Mouse (Mus musculus): Measurements from ENCODE around the gene Nup85. TPM values are rescaled to one million over a fixed set of nuclear protein-coding genes. Genes with fewer than 3 reads are reported as not detected.
A peak's percentile ranks its signal among the peaks of the same experiment; 100 is the strongest.
"Not testable (repeated sequence)": the region's sequence is repeated elsewhere in the genome, so short reads cannot be mapped to it uniquely, and the experiment has no call there.

Nup85 gene
- total and polyA plus RNA-seq, 3 experiments, result 19.8 to 28.0 (median 20.2) TPM

GRCm38 (mm10) chr11:115521080-115521479 is 43.2 kb upstream of the Nup85 start:
- peaks cover 12% of the 10 kb centered on the region for H3K36me3 ChIP-seq (ENCODE audit: control insufficient read depth, insufficient read depth, low read length)
- 75% methylated on average over 4 of the region's 4 CpGs for WGBS
- DNase-seq, result no peak
- intact Hi-C loops (cut with DNase I), result no loop called here
- no peak for TF ChIP-seq POLR2A (IDR thresholded peaks at IDR 0.05; ENCODE audit: insufficient read depth, low read depth, low read length)
- TF ChIP-seq CTCF (IDR thresholded peaks at IDR 0.05), result no peak
- TF ChIP-seq EP300 (IDR thresholded peaks at IDR 0.05; ENCODE audit: insufficient read depth, low read depth, low read length), result no peak
- H3K4me3 ChIP-seq, result no peak overlapping the region
- H3K27ac ChIP-seq, result no peak overlapping the region
- H3K4me1 ChIP-seq (ENCODE audit: control insufficient read depth, insufficient read depth, low read length), result peaks cover 2% of the 10 kb centered on the region; the same call in 1 of the 2 replicates
- no peaks in the 10 kb centered on the region for H3K79me2 ChIP-seq (replicated peaks; ENCODE audit: control insufficient read depth, insufficient read depth, low read length)
- H3K27me3 ChIP-seq (ENCODE audit: control insufficient read depth, insufficient read depth, low read length), result no peaks in the 10 kb centered on the region
- no peak overlapping the region for H3K9ac ChIP-seq (ENCODE audit: low read depth, low read length)

GRCm38 (mm10) chr11:115522238-115522637 is 42.0 kb upstream of the Nup85 start:
- Histone ChIP-seq H3K4me1 (ENCODE audit: control insufficient read depth, insufficient read depth, low read length) (peaks cover 2% of the 10 kb centered on the region; the same call in 1 of the 2 replicates), H3K36me3 (ENCODE audit: control insufficient read depth, insufficient read depth, low read length) (peaks cover 12% of the 10 kb centered on the region), H3K4me3 (no peak overlapping the region), H3K27me3 (ENCODE audit: control insufficient read depth, insufficient read depth, low read length) (no peaks in the 10 kb centered on the region), H3K9ac (ENCODE audit: low read depth, low read length) (no peak overlapping the region), H3K79me2 (replicated peaks; ENCODE audit: control insufficient read depth, insufficient read depth, low read length) (no peaks in the 10 kb centered on the region), H3K27ac (no peak overlapping the region)
- TF ChIP-seq POLR2A (IDR thresholded peaks at IDR 0.05; ENCODE audit: insufficient read depth, low read depth, low read length) (no peak), CTCF (IDR thresholded peaks at IDR 0.05) (no peak), EP300 (IDR thresholded peaks at IDR 0.05; ENCODE audit: insufficient read depth, low read depth, low read length) (no peak)
- 92% methylated on average over 2 of the region's 2 CpGs for WGBS
- no peak for DNase-seq
- intact Hi-C loops (cut with DNase I), result no loop called here

- Histone ChIP-seq H3K79me2 (replicated peaks; ENCODE audit: control insufficient read depth, insufficient read depth, low read length) (no peaks in the 10 kb centered on the region), H3K36me3 (ENCODE audit: control insufficient read depth, insufficient read depth, low read length) (peaks cover 12% of the 10 kb centered on the region), H3K27ac (no peak overlapping the region), H3K9ac (ENCODE audit: low read depth, low read length) (no peak overlapping the region), H3K27me3 (ENCODE audit: control insufficient read depth, insufficient read depth, low read length) (no peaks in the 10 kb centered on the region), H3K4me3 (no peak overlapping the region), H3K4me1 (ENCODE audit: control insufficient read depth, insufficient read depth, low read length) (peaks cover 2% of the 10 kb centered on the region; the same call in 1 of the 2 replicates)
- 75% methylated on average over 2 of the region's 2 CpGs for WGBS
- intact Hi-C loops (cut with DNase I), result no loop called here
- no peak for DNase-seq
- TF ChIP-seq POLR2A (IDR thresholded peaks at IDR 0.05; ENCODE audit: insufficient read depth, low read depth, low read length) (no peak), EP300 (IDR thresholded peaks at IDR 0.05; ENCODE audit: insufficient read depth, low read depth, low read length) (no peak), CTCF (IDR thresholded peaks at IDR 0.05) (no peak)
These were observed 41.5 kb upstream of the Nup85 start for GRCm38 (mm10) chr11:115522703-115523102.

- DNase-seq; H3K4me1 ChIP-seq (ENCODE audit: control insufficient read depth, insufficient read depth, low read length); H3K9ac ChIP-seq (ENCODE audit: low read depth, low read length); intact Hi-C loops (cut with DNase I); H3K27me3 ChIP-seq (ENCODE audit: control insufficient read depth, insufficient read depth, low read length); H3K79me2 ChIP-seq (replicated peaks; ENCODE audit: control insufficient read depth, insufficient read depth, low read length); H3K27ac ChIP-seq; H3K4me3 ChIP-seq: not testable (repeated sequence)
- H3K36me3 ChIP-seq (ENCODE audit: control insufficient read depth, insufficient read depth, low read length), result peaks cover 17% of the 10 kb centered on the region
- 88% methylated on average over 3 of the region's 3 CpGs for WGBS
These were observed 37.8 kb upstream of the Nup85 start for GRCm38 (mm10) chr11:115526446-115526845.

- peaks cover 24% of the 10 kb centered on the region for H3K36me3 ChIP-seq (ENCODE audit: control insufficient read depth, insufficient read depth, low read length)
- H3K27me3 ChIP-seq (ENCODE audit: control insufficient read depth, insufficient read depth, low read length), result no peaks in the 10 kb centered on the region
- TF ChIP-seq POLR2A (IDR thresholded peaks at IDR 0.05; ENCODE audit: insufficient read depth, low read depth, low read length) (no peak), CTCF (IDR thresholded peaks at IDR 0.05) (no peak), EP300 (IDR thresholded peaks at IDR 0.05; ENCODE audit: insufficient read depth, low read depth, low read length) (no peak)
- H3K27ac ChIP-seq, result peak overlapping the region; percentile 94
- peaks cover 2% of the 10 kb centered on the region; the same call in 1 of the 2 replicates for H3K79me2 ChIP-seq (replicated peaks; ENCODE audit: control insufficient read depth, insufficient read depth, low read length)
- 4% methylated on average over 11 of the region's 11 CpGs for WGBS
- H3K4me1 ChIP-seq (ENCODE audit: control insufficient read depth, insufficient read depth, low read length), result peaks cover 3% of the 10 kb centered on the region; the same call in 1 of the 2 replicates
- intact Hi-C loops (cut with DNase I), result loop anchor here (1.0 to 2.0 kb wide), 2 partner anchors 21 to 44 kb away; partner anchors contain the start of genes Jpt1 and Nt5c
- peak overlapping the region; percentile 73 for H3K4me3 ChIP-seq
- no peak for DNase-seq
- H3K9ac ChIP-seq (ENCODE audit: low read depth, low read length), result peak overlapping the region; percentile 92
These were observed 29.4 kb upstream of the Nup85 start for GRCm38 (mm10) chr11:115534759-115535371.

- TF ChIP-seq CTCF (IDR thresholded peaks at IDR 0.05) (no peak), POLR2A (IDR thresholded peaks at IDR 0.05; ENCODE audit: insufficient read depth, low read depth, low read length) (no peak), EP300 (IDR thresholded peaks at IDR 0.05; ENCODE audit: insufficient read depth, low read depth, low read length) (no peak)
- WGBS, result 1% methylated on average over 73 of the region's 84 CpGs
- peak overlapping the region; percentile 94 for H3K27ac ChIP-seq
- H3K4me3 ChIP-seq, result peak overlapping the region; percentile 73
- peaks cover 2% of the 10 kb centered on the region; the same call in 1 of the 2 replicates for H3K79me2 ChIP-seq (replicated peaks; ENCODE audit: control insufficient read depth, insufficient read depth, low read length)
- H3K36me3 ChIP-seq (ENCODE audit: control insufficient read depth, insufficient read depth, low read length), result peaks cover 21% of the 10 kb centered on the region
- no peaks in the 10 kb centered on the region for H3K27me3 ChIP-seq (ENCODE audit: control insufficient read depth, insufficient read depth, low read length)
- H3K4me1 ChIP-seq (ENCODE audit: control insufficient read depth, insufficient read depth, low read length), result peaks cover 3% of the 10 kb centered on the region; the same call in 1 of the 2 replicates
- intact Hi-C loops (cut with DNase I), result loop anchor here (1.0 to 2.0 kb wide), 3 partner anchors 21 to 45 kb away; partner anchors contain the start of genes Jpt1, Nt5c and Nup85
- peak overlapping the region; percentile 92 for H3K9ac ChIP-seq (ENCODE audit: low read depth, low read length)
- peak in 1 of 2 experiments; percentile 85 for DNase-seq
These were observed 28.7 kb upstream of the Nup85 start for GRCm38 (mm10) chr11:115535401-115536037.

Data from heart, adult 2 months (tissue).